Mouse (Mus musculus) bone marrow, adult 2 months (tissue): ENCODE results near the gene Myo3b.

ENCODE experiments used
- CTCF ChIP-seq: fragments of 200-500 bp; IDR thresholded peaks from 2 replicates; pipeline ENCODE4 v1.5.1; 2011; ENCODE audit warnings: low read length, control low read depth; ENCODE audit not compliant: control insufficient read depth, insufficient read depth
- POLR2A ChIP-seq: fragments of 200-500 bp; IDR thresholded peaks from 2 replicates; pipeline ENCODE4 v1.6.1; 2011; ENCODE audit warnings: low read depth, mild to moderate bottlenecking, control low read depth, low read length, borderline replicate concordance; ENCODE audit not compliant: control insufficient read depth

DNA sequence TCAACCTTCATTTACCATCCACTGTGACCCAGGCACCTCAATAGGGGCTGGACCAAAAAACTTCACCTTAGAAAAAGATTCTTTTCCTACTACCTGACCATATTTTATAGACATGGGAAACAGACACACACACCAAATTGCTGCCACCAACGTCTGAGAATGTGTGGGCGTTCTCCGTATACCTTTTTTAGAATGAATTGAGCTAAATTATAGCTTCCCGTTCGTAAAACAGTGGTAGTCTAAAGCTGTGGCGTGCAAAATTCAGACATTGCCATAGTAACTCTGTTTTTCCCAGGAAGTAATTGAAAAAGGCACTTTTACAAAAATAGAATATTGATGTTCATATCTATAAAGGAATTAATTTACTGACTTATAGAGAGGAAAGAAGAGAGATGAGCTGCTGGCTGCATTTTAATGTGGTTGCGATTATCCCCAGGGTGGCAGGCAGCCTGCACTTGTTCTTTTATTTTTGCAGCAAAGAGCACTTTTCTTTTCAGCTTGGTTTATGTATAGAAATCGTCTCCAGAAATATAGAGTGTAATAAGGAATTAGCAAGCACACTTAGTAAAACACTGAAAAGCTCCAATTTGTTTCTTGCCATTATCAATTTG lies 116.4 kb downstream of the Myo3b start:
- no peak for TF ChIP-seq POLR2A
- no peak for TF ChIP-seq CTCF
